Mouse (Mus musculus): ENCODE measurements at regions not wholly inside any gene's neighbourhood (a gene's known extent, or its start where the extent isn't known, plus 50 kb on each side); places are given as distances from the start of the nearest gene placed in this dataset.

- TF ChIP-seq USF2 (conservative IDR thresholded peaks at IDR 0.05; ENCODE audit: low read depth, low read length), result no peak
- peak; percentile 72; the same call in 1 of the 2 replicates for TF ChIP-seq ZNF384 (IDR thresholded peaks at IDR 0.05; ENCODE audit: low read depth, low read length)
- TF ChIP-seq USF1 (IDR thresholded peaks at IDR 0.05; ENCODE audit: low read depth, low read length), result no peak
These were observed 349.0 kb upstream of the Adgrl2 start for GRCm38 (mm10) chr3:149339374-149339753.
